Mouse (Mus musculus) bone marrow macrophage, adult 2 months (primary cell): Measurements from ENCODE around the gene Olfr345.

Experiments used
- CTCF ChIP-seq: IDR thresholded peaks from 2 replicates; pipeline ENCODE4 v1.5.1; 2012; ENCODE audit warnings: low read depth, mild to moderate bottlenecking, low read length, moderate library complexity
- POLR2A ChIP-seq: IDR thresholded peaks from 2 replicates; pipeline ENCODE4 v1.6.1; 2012; ENCODE audit warnings: mild to moderate bottlenecking, low read depth, low read length, borderline replicate concordance

- TF ChIP-seq CTCF = no peak
- no peak for TF ChIP-seq POLR2A
Measured at GRCm38 (mm10) chr2:36685488-36685887, 45.6 kb downstream of the Olfr345 start, which contains the start of gene Olfr346.
